20 mouse cellular contexts compared by ENCODE assay signal in genomic region chr12:69871632-69872031, GRCm38 (mm10). TPM values are rescaled to one million over a fixed set of nuclear protein-coding genes. Genes with fewer than 3 reads are reported as not detected.
DNase-seq lines count a peak whose midpoint lies in the region; ATAC-seq and TF ChIP-seq lines count a peak whose summit lies in the region.
"Had no signal": no experiment of that assay in that cellular context is flagged by ENCODE, and none has a peak within 500 bp of the region (broad histone marks: within the 10 kb centered on the region; RNA-seq: fewer than 3 reads in every experiment).

No protein-coding gene starts in this region.

- no peak for TF ChIP-seq CTCF in liver, postnatal 0 days (IDR thresholded peaks at IDR 0.05; ENCODE audit: low read depth)

- 0 out of 2 replicates have a peak overlapping the region, but pooled peaks have one; percentile 30 for H3K27ac ChIP-seq in liver, postnatal 0 days (ENCODE audit: low read depth)
- no peak overlapping the region for H3K27ac ChIP-seq in liver, embryonic 12.5 days
- H3K27ac ChIP-seq in midbrain, embryonic 10.5 days (replicated peaks), result no peak overlapping the region
- H3K27ac ChIP-seq: embryonic facial prominence, embryonic 10.5 days; gastrocnemius, adult 2 months; heart, embryonic 10.5 days; hindbrain, embryonic 13.5 days; hindbrain, postnatal 0 days had no signal

- no peak for DNase-seq in liver, postnatal 0 days
- DNase-seq in left cerebral cortex, adult 18-20 months (ENCODE audit: low spot score in 2 of 2), result no peak
- no peak for DNase-seq in midbrain, embryonic 10.5 days (ENCODE audit: low spot score)
- DNase-seq: adrenal gland, postnatal 14 days; cerebellum, adult 11-12 months; cerebellum, adult 9-10 months; cerebellum, postnatal 25 days; gastrocnemius, adult 2 months; gastrocnemius, postnatal 25 days; heart, postnatal 10 days; heart, postnatal 4 days had no signal

- 78% methylated on average over 5 of the region's 5 CpGs for WGBS in liver, postnatal 0 days (ENCODE audit: insufficient replicate concordance)
- 85% methylated on average over 5 of the region's 5 CpGs for WGBS in liver, embryonic 12.5 days (ENCODE audit: insufficient replicate concordance)
- WGBS in midbrain, embryonic 10.5 days, result 96% methylated on average over 5 of the region's 5 CpGs

- H3K9me3 ChIP-seq in liver, postnatal 0 days (ENCODE audit: low read length), result no peaks in the 10 kb centered on the region
- no peaks in the 10 kb centered on the region for H3K9me3 ChIP-seq in liver, embryonic 12.5 days (replicated peaks)
- H3K9me3 ChIP-seq in midbrain, embryonic 10.5 days (replicated peaks), result no peaks in the 10 kb centered on the region
- H3K9me3 ChIP-seq: embryonic facial prominence, embryonic 10.5 days; heart, embryonic 10.5 days; hindbrain, embryonic 13.5 days had no signal

- peaks cover 3% of the 10 kb centered on the region for H3K4me1 ChIP-seq in liver, postnatal 0 days (ENCODE audit: insufficient read depth)
- H3K4me1 ChIP-seq in liver, embryonic 12.5 days, result peaks cover 20% of the 10 kb centered on the region; the same call in 1 of the 2 replicates
- no peaks in the 10 kb centered on the region for H3K4me1 ChIP-seq in midbrain, embryonic 10.5 days
- H3K4me1 ChIP-seq: hindbrain, embryonic 13.5 days had no signal

- H3K9ac ChIP-seq in liver, postnatal 0 days (replicated peaks), result no peak overlapping the region
- no peak overlapping the region for H3K9ac ChIP-seq in liver, embryonic 12.5 days
- H3K9ac ChIP-seq: hindbrain, embryonic 13.5 days had no signal

- no peak for TF ChIP-seq EP300 in liver, postnatal 0 days (IDR thresholded peaks at IDR 0.05; ENCODE audit: low read depth)

- no peak for ATAC-seq in liver, postnatal 0 days
- no peak for ATAC-seq in liver, embryonic 12.5 days
- ATAC-seq in granulocyte monocyte progenitor cell, adult 5-6 weeks (replicated peaks; ENCODE audit: poor library complexity, severe bottlenecking), result peak; percentile 90
- ATAC-seq in monocyte, adult 5-6 weeks (replicated peaks; ENCODE audit: insufficient number of reproducible peaks, low FRiP score, low TSS enrichment, poor library complexity, severe bottlenecking), result peak; percentile 87
- ATAC-seq: activated CD4-positive, CD25-positive, alpha-beta regulatory T cell, adult 4 months; forebrain, embryonic 14.5 days; hindbrain, postnatal 0 days had no signal

- no peaks in the 10 kb centered on the region for H3K27me3 ChIP-seq in liver, postnatal 0 days (ENCODE audit: insufficient read depth, low read length)
- H3K27me3 ChIP-seq in liver, embryonic 12.5 days (replicated peaks), result no peaks in the 10 kb centered on the region
- H3K27me3 ChIP-seq in midbrain, embryonic 10.5 days (ENCODE audit: low read depth, poor library complexity, severe bottlenecking), result no peaks in the 10 kb centered on the region
- H3K27me3 ChIP-seq: hindbrain, embryonic 13.5 days had no signal

- H3K4me2 ChIP-seq in liver, postnatal 0 days (ENCODE audit: low read depth, low read length), result no peak overlapping the region
- H3K4me2 ChIP-seq in liver, embryonic 12.5 days, result no peak overlapping the region
- H3K4me2 ChIP-seq: hindbrain, embryonic 13.5 days had no signal

- no peak overlapping the region for H3K4me3 ChIP-seq in liver, postnatal 0 days (ENCODE audit: low read depth, low read length)
- H3K4me3 ChIP-seq in liver, embryonic 12.5 days, result no peak overlapping the region
- no peak overlapping the region for H3K4me3 ChIP-seq in midbrain, embryonic 10.5 days
- H3K4me3 ChIP-seq: embryonic facial prominence, embryonic 10.5 days; gastrocnemius, adult 2 months; heart, embryonic 10.5 days; hindbrain, embryonic 13.5 days had no signal

- peaks cover 17% of the 10 kb centered on the region; the same call in 1 of the 2 replicates for H3K36me3 ChIP-seq in liver, postnatal 0 days (replicated peaks; ENCODE audit: insufficient read depth, low read length)
- peaks cover 33% of the 10 kb centered on the region for H3K36me3 ChIP-seq in liver, embryonic 12.5 days
- H3K36me3 ChIP-seq in midbrain, embryonic 10.5 days, result peaks cover 20% of the 10 kb centered on the region

RNA-seq across cellular contexts. Expression of gene Atl1, which starts 20.8 kb away (rescaled TPM):
- polyA plus RNA-seq in liver, postnatal 0 days (2015; fragmentation: Nextera tagmentation; extraction: Ambion mirVana), result 1.0 and 1.1 TPM in 2 replicates
- 1.7 and 2.2 TPM in 2 replicates for polyA plus RNA-seq in liver, embryonic 12.5 days (2016; fragmentation: Nextera tagmentation; extraction: Ambion mirVana)
- 0.11 TPM in 1 of 2 replicates, not detected in the other for total RNA-seq in granulocyte monocyte progenitor cell, adult 5-6 weeks (2014; fragmentation: Nextera tagmentation)
- total RNA-seq in granulocyte monocyte progenitor cell, adult 5-6 weeks (2017), result 1.4 and 4.5 TPM in 2 replicates
- total RNA-seq in monocyte, adult 5-6 weeks (2017), result 0.85 to 2.1 TPM (median 1.1 TPM) in 3 replicates
- total RNA-seq in left cerebral cortex, adult 18-20 months (2021), result 100 to 1,000 TPM; 232 to 242 TPM
- 22.1 and 35.0 TPM in 2 replicates for polyA plus RNA-seq in midbrain, embryonic 10.5 days (2016; fragmentation: Nextera tagmentation; extraction: Ambion mirVana)

RNA-seq across cellular contexts. Expression of gene Map4k5, which starts 21.4 kb away (rescaled TPM):
- polyA plus RNA-seq in liver, postnatal 0 days (2015; fragmentation: Nextera tagmentation; extraction: Ambion mirVana), result 11.7 and 11.8 TPM in 2 replicates
- 31.8 and 34.1 TPM in 2 replicates for polyA plus RNA-seq in liver, embryonic 12.5 days (2016; fragmentation: Nextera tagmentation; extraction: Ambion mirVana)
- 14.8 and 18.8 TPM in 2 replicates for total RNA-seq in granulocyte monocyte progenitor cell, adult 5-6 weeks (2014; fragmentation: Nextera tagmentation)
- 16.4 and 24.1 TPM in 2 replicates for total RNA-seq in granulocyte monocyte progenitor cell, adult 5-6 weeks (2017)
- total RNA-seq in monocyte, adult 5-6 weeks (2017), result 41.3 to 64.2 TPM (median 51.0 TPM) in 3 replicates
- total RNA-seq in left cerebral cortex, adult 18-20 months (2021), result 10 to 100 TPM; 37.6 to 38.6 TPM
- 22.1 and 23.5 TPM in 2 replicates for polyA plus RNA-seq in midbrain, embryonic 10.5 days (2016; fragmentation: Nextera tagmentation; extraction: Ambion mirVana)

Comparison
In these comparisons a context has a peak if more than half of its experiments do, and no peak if none do; other contexts are left out.
1. ATAC-seq: peak in granulocyte monocyte progenitor cell, adult 5-6 weeks (single experiment) and monocyte, adult 5-6 weeks (single experiment); none in liver, postnatal 0 days (single experiment) and liver, embryonic 12.5 days (single experiment).
2. RNA of gene Atl1, which starts 20.8 kb away (total RNA-seq): 232 to 242 TPM in left cerebral cortex, adult 18-20 months; 0.85 to 2.1 TPM in monocyte, adult 5-6 weeks and 0.11 to 4.5 TPM in granulocyte monocyte progenitor cell, adult 5-6 weeks; every median in the first group is over 10 times any median in the second.